Mouse (Mus musculus) liver, embryonic 15.5 days (tissue): ENCODE results near the gene Catspere2. TPM values are rescaled to one million over a fixed set of nuclear protein-coding genes. Genes with fewer than 3 reads are reported as not detected.
"Not testable (repeated sequence)": the region's sequence is repeated elsewhere in the genome, so short reads cannot be mapped to it uniquely, and the experiment has no call there.

Experiments used
- ATAC-seq: fragments of 200-750 bp; cut with Nextera tagmentation; 2 replicates; pipeline ENCODE4 v1.8.0; 2017; ENCODE audit warnings: moderate number of reproducible peaks, mild to moderate bottlenecking, moderate library complexity; ENCODE audit not compliant: insufficient read depth
- H3K27ac ChIP-seq: fragments of 300-500 bp; sonication (generic); replicated peaks from 2 replicates; pipeline ENCODE4 v1.5.1; 2015; ENCODE audit warnings: mild to moderate bottlenecking, inconsistent platforms
- H3K27me3 ChIP-seq: fragments of 300-500 bp; sonication (generic); 2 replicates; pipeline ENCODE4 v1.6.1; 2015; ENCODE audit warnings: mild to moderate bottlenecking, inconsistent platforms
- H3K36me3 ChIP-seq: fragments of 300-500 bp; sonication (generic); replicated peaks from 2 replicates; pipeline ENCODE4 v1.6.1; 2015; ENCODE audit warnings: moderate library complexity, mild to moderate bottlenecking, inconsistent platforms
- H3K4me1 ChIP-seq: fragments of 300-500 bp; sonication (generic); replicated peaks from 2 replicates; pipeline ENCODE4 v1.6.1; 2015; ENCODE audit warnings: inconsistent platforms
- H3K4me2 ChIP-seq: fragments of 300-500 bp; sonication (generic); 2 replicates; pipeline ENCODE4 v1.6.1; 2015; ENCODE audit warnings: moderate library complexity, mild to moderate bottlenecking, inconsistent platforms
- H3K4me3 ChIP-seq: fragments of 300-500 bp; sonication (generic); replicated peaks from 2 replicates; pipeline ENCODE4 v1.5.1; 2015; ENCODE audit warnings: mild to moderate bottlenecking, inconsistent platforms
- H3K9ac ChIP-seq: fragments of 300-500 bp; sonication (generic); 2 replicates; pipeline ENCODE4 v1.6.1; 2015; ENCODE audit warnings: moderate library complexity, mild to moderate bottlenecking, inconsistent platforms
- H3K9me3 ChIP-seq: fragments of 300-500 bp; sonication (generic); replicated peaks from 2 replicates; pipeline ENCODE4 v1.6.1; 2016; ENCODE audit warnings: inconsistent platforms
- WGBS: fragments of 180-500 bp; shearing (Covaris S2); methylation state at CpG from one replicate; pipeline ENCODE4 v1.1.7; 2015; ENCODE audit warnings: mixed read lengths; ENCODE audit not compliant: insufficient replicate concordance; 5-methylcytosine and 5-hydroxymethylcytosine counted together
- polyA plus RNA-seq: library from polyadenylated mRNA; unstranded; fragments of >200 nt; fragmentation: Nextera tagmentation; extraction: Ambion mirVana; gene quantifications from 2 replicates; pipeline ENCODE4 v1.2.1, GENCODE M21; 2015

Catspere2 gene
- 0.02 and 0.06 TPM in 2 replicates for polyA plus RNA-seq

GRCm38 (mm10) chr1:177983024-177983450 lies at the start of gene Catspere2:
TSS of gene Catspere2 (plus strand) at chr1:177983423.
- not testable (repeated sequence) for H3K9ac ChIP-seq, H3K9me3 ChIP-seq, H3K27me3 ChIP-seq, H3K4me1 ChIP-seq, H3K27ac ChIP-seq, H3K36me3 ChIP-seq
- under 1% methylated on average over 21 of the region's 21 CpGs for WGBS
- peak; percentile 96 for ATAC-seq
- H3K4me3 ChIP-seq = peak within 1 kb of the TSS; percentile 65
- peak within 1 kb of the TSS; percentile 87 for H3K4me2 ChIP-seq

GRCm38 (mm10) chr1:177940422-177940977 lies 42.7 kb upstream of the Catspere2 start:
- H3K9me3 ChIP-seq, H3K27me3 ChIP-seq, H3K4me3 ChIP-seq, H3K27ac ChIP-seq, H3K4me1 ChIP-seq, ATAC-seq, H3K4me2 ChIP-seq, H3K36me3 ChIP-seq, H3K9ac ChIP-seq: not testable (repeated sequence)
- 5% methylated on average over 3 of the region's 4 CpGs for WGBS

- no peak overlapping the region for H3K9ac ChIP-seq
- H3K36me3 ChIP-seq = no peaks in the 10 kb centered on the region
- H3K4me3 ChIP-seq = no peak overlapping the region
- H3K27ac ChIP-seq = no peak overlapping the region
- 46% methylated on average over 1 of the region's 1 CpGs for WGBS
- ATAC-seq = no peak
- H3K4me1 ChIP-seq = peaks cover 6% of the 10 kb centered on the region
- no peaks in the 10 kb centered on the region for H3K9me3 ChIP-seq
- no peak overlapping the region for H3K4me2 ChIP-seq
- no peaks in the 10 kb centered on the region for H3K27me3 ChIP-seq
Measured at GRCm38 (mm10) chr1:177981276-177981675, 1.9 kb upstream of the Catspere2 start.

- H3K27ac ChIP-seq = not testable (repeated sequence)
- WGBS = under 1% methylated on average over 26 of the region's 41 CpGs
Measured at GRCm38 (mm10) chr1:177983582-177983981, 359 bp downstream of the Catspere2 start.

GRCm38 (mm10) chr1:177984206-177984605 lies 983 bp downstream of the Catspere2 start:
- H3K27me3 ChIP-seq = no peaks in the 10 kb centered on the region
- no peak overlapping the region for H3K9ac ChIP-seq
- H3K4me1 ChIP-seq = peaks cover 6% of the 10 kb centered on the region
- H3K4me2 ChIP-seq = peak overlapping the region; percentile 47
- no peaks in the 10 kb centered on the region for H3K9me3 ChIP-seq
- H3K4me3 ChIP-seq = no peak overlapping the region
- 61% methylated on average over 9 of the region's 9 CpGs for WGBS
- ATAC-seq = no peak
- no peak overlapping the region for H3K27ac ChIP-seq
- H3K36me3 ChIP-seq = no peaks in the 10 kb centered on the region

More at GRCm38 (mm10) chr1:177983582-177983981, 359 bp downstream of the Catspere2 start:
- H3K36me3 ChIP-seq, H3K4me1 ChIP-seq, H3K27me3 ChIP-seq, H3K9me3 ChIP-seq, H3K9ac ChIP-seq: not testable (repeated sequence)
- peak overlapping the region; percentile 65 for H3K4me3 ChIP-seq
- peak overlapping the region; percentile 87 for H3K4me2 ChIP-seq
- ATAC-seq = peak; percentile 33

GRCm38 (mm10) chr1:177987476-177987875 lies 4.3 kb downstream of the Catspere2 start:
- 43% methylated on average over 1 of the region's 1 CpGs for WGBS
- not testable (repeated sequence) for H3K9ac ChIP-seq, H3K9me3 ChIP-seq, H3K4me1 ChIP-seq, H3K4me2 ChIP-seq, H3K36me3 ChIP-seq, H3K27me3 ChIP-seq, H3K4me3 ChIP-seq, H3K27ac ChIP-seq, ATAC-seq

GRCm38 (mm10) chr1:178072798-178073197 lies 89.6 kb downstream of the Catspere2 start:
- not testable (repeated sequence) for H3K4me3 ChIP-seq, H3K36me3 ChIP-seq, H3K4me1 ChIP-seq, H3K4me2 ChIP-seq, H3K27me3 ChIP-seq, H3K9ac ChIP-seq, H3K27ac ChIP-seq, H3K9me3 ChIP-seq, ATAC-seq
- WGBS = 58% methylated on average over 4 of the region's 4 CpGs

GRCm38 (mm10) chr1:178097865-178098264 lies 114.6 kb downstream of the Catspere2 start:
- not testable (repeated sequence) for H3K9me3 ChIP-seq, H3K4me1 ChIP-seq, H3K9ac ChIP-seq, H3K4me2 ChIP-seq, ATAC-seq, H3K27me3 ChIP-seq, H3K4me3 ChIP-seq, H3K36me3 ChIP-seq, H3K27ac ChIP-seq

- H3K9me3 ChIP-seq, H3K27me3 ChIP-seq, H3K9ac ChIP-seq, H3K4me3 ChIP-seq, H3K4me1 ChIP-seq, H3K27ac ChIP-seq, H3K4me2 ChIP-seq, H3K36me3 ChIP-seq: not testable (repeated sequence)
- 19% methylated on average over 1 of the region's 1 CpGs for WGBS
- ATAC-seq = peak; percentile 64; the same call in 1 of the 2 replicates
Measured at GRCm38 (mm10) chr1:178108514-178108913, 125.3 kb downstream of the Catspere2 start.

- not testable (repeated sequence) for H3K36me3 ChIP-seq, H3K9ac ChIP-seq, H3K4me2 ChIP-seq, H3K4me1 ChIP-seq, H3K27ac ChIP-seq, H3K4me3 ChIP-seq, H3K27me3 ChIP-seq, H3K9me3 ChIP-seq, ATAC-seq
- 27% methylated on average over 2 of the region's 2 CpGs for WGBS
Measured at GRCm38 (mm10) chr1:178122236-178122635, 139.0 kb downstream of the Catspere2 start.

- Histone ChIP-seq H3K9ac (no peak overlapping the region), H3K27me3 (no peaks in the 10 kb centered on the region), H3K4me1 (no peaks in the 10 kb centered on the region), H3K36me3 (no peaks in the 10 kb centered on the region), H3K27ac (no peak overlapping the region), H3K9me3 (no peaks in the 10 kb centered on the region), H3K4me3 (no peak overlapping the region), H3K4me2 (no peak overlapping the region)
- no peak for ATAC-seq
- whole genome bisulfite sequencing = 77% methylated on average over 12 of the region's 12 CpGs
Measured at GRCm38 (mm10) chr1:178134288-178134687, 151.1 kb downstream of the Catspere2 start.

- H3K36me3 ChIP-seq, H3K27me3 ChIP-seq, H3K9me3 ChIP-seq, H3K4me2 ChIP-seq, ATAC-seq, H3K4me1 ChIP-seq, H3K4me3 ChIP-seq, H3K27ac ChIP-seq, H3K9ac ChIP-seq: not testable (repeated sequence)
- WGBS = 7% methylated on average over 2 of the region's 2 CpGs
Measured at GRCm38 (mm10) chr1:178146513-178146912, 163.3 kb downstream of the Catspere2 start.
